Mouse (Mus musculus) lung, adult 2 months (tissue): ENCODE measurements around the gene Tmem25.
A peak's percentile ranks its signal among the peaks of the same experiment; 100 is the strongest.

Experiments used
- CTCF ChIP-seq: fragments of 200-500 bp; IDR thresholded peaks from 2 replicates; pipeline ENCODE4 v1.5.1; 2011; ENCODE audit warnings: mild to moderate bottlenecking, low read length, control low read depth; ENCODE audit not compliant: insufficient read depth
- POLR2A ChIP-seq: fragments of 200-500 bp; IDR thresholded peaks from 2 replicates; pipeline ENCODE4 v1.6.1; 2011; ENCODE audit warnings: low read depth, mild to moderate bottlenecking, control low read depth, low read length, borderline replicate concordance; ENCODE audit errors: extremely low read depth

DNA sequence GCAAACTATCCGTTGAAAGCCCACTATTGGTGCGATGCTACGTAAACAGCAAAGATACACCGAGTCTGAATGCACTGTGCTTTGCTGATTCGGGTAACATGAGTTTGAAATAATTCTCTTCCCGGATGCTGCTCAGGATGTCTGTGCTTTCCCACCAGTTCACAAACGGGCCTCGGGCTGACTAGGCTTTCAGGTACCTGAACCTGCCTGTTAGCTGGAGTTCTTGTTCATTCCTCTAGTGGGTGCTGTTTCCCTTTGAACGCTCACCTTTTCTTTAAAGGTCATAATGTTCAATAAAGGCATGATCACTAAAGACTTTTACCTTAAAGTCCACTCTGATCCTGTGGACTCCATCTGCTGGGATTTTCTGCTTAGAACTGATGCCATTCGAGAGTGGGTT lies 42.1 kb upstream of the Tmem25 start:
- TF ChIP-seq POLR2A (no peak), CTCF (peak; percentile 45)
